Mouse (Mus musculus): ENCODE measurements around the gene Arf6. TPM values are rescaled to one million over a fixed set of nuclear protein-coding genes. Genes with fewer than 3 reads are reported as not detected.

Arf6 gene
- polyA plus RNA-seq, 1 experiment, result 652 TPM

GRCm38 (mm10) chr12:69400367-69400766, 28.4 kb downstream of the Arf6 start:
- Histone ChIP-seq H3K4me1 (ENCODE audit: control insufficient read depth, insufficient read depth, insufficient read length, low read length) (no peaks in the 10 kb centered on the region), H3K27ac (ENCODE audit: insufficient read depth, low read depth, low read length) (no peak overlapping the region), H3K36me3 (ENCODE audit: control insufficient read depth, insufficient read depth, low read length) (no peaks in the 10 kb centered on the region), H3K4me3 (ENCODE audit: low read depth, low read length) (no peak overlapping the region), H3K27me3 (ENCODE audit: control insufficient read depth, insufficient read depth, low read length) (no peaks in the 10 kb centered on the region)
- WGBS, result 90% methylated on average over 4 of the region's 4 CpGs
- TF ChIP-seq CTCF (IDR thresholded peaks at IDR 0.05; ENCODE audit: extremely low read depth, insufficient read length, insufficient replicate concordance, low read depth, low read length) (no peak), POLR2A (IDR thresholded peaks at IDR 0.05; ENCODE audit: low read depth, low read length) (no peak)

GRCm38 (mm10) chr12:69400871-69401286, 28.9 kb downstream of the Arf6 start:
- no peaks in the 10 kb centered on the region for H3K36me3 ChIP-seq (ENCODE audit: control insufficient read depth, insufficient read depth, low read length)
- TF ChIP-seq POLR2A (IDR thresholded peaks at IDR 0.05; ENCODE audit: low read depth, low read length), result no peak
- no peak for TF ChIP-seq CTCF (IDR thresholded peaks at IDR 0.05; ENCODE audit: extremely low read depth, insufficient read length, insufficient replicate concordance, low read depth, low read length)
- 17% methylated on average over 2 of the region's 2 CpGs for WGBS

GRCm38 (mm10) chr12:69402100-69402499, 30.1 kb downstream of the Arf6 start:
- Histone ChIP-seq H3K4me3 (ENCODE audit: low read depth, low read length) (no peak overlapping the region), H3K27me3 (ENCODE audit: control insufficient read depth, insufficient read depth, low read length) (no peaks in the 10 kb centered on the region), H3K36me3 (ENCODE audit: control insufficient read depth, insufficient read depth, low read length) (no peaks in the 10 kb centered on the region), H3K4me1 (ENCODE audit: control insufficient read depth, insufficient read depth, insufficient read length, low read length) (no peaks in the 10 kb centered on the region), H3K27ac (ENCODE audit: insufficient read depth, low read depth, low read length) (no peak overlapping the region)
- 66% methylated on average over 9 of the region's 9 CpGs for WGBS
- TF ChIP-seq POLR2A (IDR thresholded peaks at IDR 0.05; ENCODE audit: low read depth, low read length) (no peak), CTCF (IDR thresholded peaks at IDR 0.05; ENCODE audit: extremely low read depth, insufficient read length, insufficient replicate concordance, low read depth, low read length) (no peak)

More at GRCm38 (mm10) chr12:69400871-69401286, 28.9 kb downstream of the Arf6 start:
- Histone ChIP-seq H3K4me1 (ENCODE audit: control insufficient read depth, insufficient read depth, insufficient read length, low read length) (no peaks in the 10 kb centered on the region), H3K4me3 (ENCODE audit: low read depth, low read length) (no peak overlapping the region), H3K27ac (ENCODE audit: insufficient read depth, low read depth, low read length) (no peak overlapping the region), H3K27me3 (ENCODE audit: control insufficient read depth, insufficient read depth, low read length) (no peaks in the 10 kb centered on the region)

GRCm38 (mm10) chr12:69402594-69403167, 30.7 kb downstream of the Arf6 start:
- H3K4me1 ChIP-seq (ENCODE audit: control insufficient read depth, insufficient read depth, insufficient read length, low read length), result no peaks in the 10 kb centered on the region
- H3K27ac ChIP-seq (ENCODE audit: insufficient read depth, low read depth, low read length), result no peak overlapping the region
- 87% methylated on average over 13 of the region's 13 CpGs for WGBS
- no peaks in the 10 kb centered on the region for H3K27me3 ChIP-seq (ENCODE audit: control insufficient read depth, insufficient read depth, low read length)
- H3K36me3 ChIP-seq (ENCODE audit: control insufficient read depth, insufficient read depth, low read length), result no peaks in the 10 kb centered on the region
- H3K4me3 ChIP-seq (ENCODE audit: low read depth, low read length), result no peak overlapping the region
- no peak for TF ChIP-seq CTCF (IDR thresholded peaks at IDR 0.05; ENCODE audit: extremely low read depth, insufficient read length, insufficient replicate concordance, low read depth, low read length)
- no peak for TF ChIP-seq POLR2A (IDR thresholded peaks at IDR 0.05; ENCODE audit: low read depth, low read length)

- H3K27me3 ChIP-seq (ENCODE audit: control insufficient read depth, insufficient read depth, low read length), result no peaks in the 10 kb centered on the region
- WGBS, result 74% methylated on average over 5 of the region's 5 CpGs
- H3K27ac ChIP-seq (ENCODE audit: insufficient read depth, low read depth, low read length), result no peak overlapping the region
- H3K36me3 ChIP-seq (ENCODE audit: control insufficient read depth, insufficient read depth, low read length), result no peaks in the 10 kb centered on the region
- H3K4me1 ChIP-seq (ENCODE audit: control insufficient read depth, insufficient read depth, insufficient read length, low read length), result peaks cover 14% of the 10 kb centered on the region; the same call in 1 of the 2 replicates
- no peak overlapping the region for H3K4me3 ChIP-seq (ENCODE audit: low read depth, low read length)
- TF ChIP-seq POLR2A (IDR thresholded peaks at IDR 0.05; ENCODE audit: low read depth, low read length) (no peak), CTCF (IDR thresholded peaks at IDR 0.05; ENCODE audit: extremely low read depth, insufficient read length, insufficient replicate concordance, low read depth, low read length) (no peak)
These were observed 38.8 kb downstream of the Arf6 start for GRCm38 (mm10) chr12:69410767-69411166.

GRCm38 (mm10) chr12:69411936-69412335, 40.0 kb downstream of the Arf6 start:
- 62% methylated on average over 4 of the region's 4 CpGs for WGBS

GRCm38 (mm10) chr12:69413303-69413702, 41.4 kb downstream of the Arf6 start:
- no peaks in the 10 kb centered on the region for H3K27me3 ChIP-seq (ENCODE audit: control insufficient read depth, insufficient read depth, low read length)
- TF ChIP-seq POLR2A (IDR thresholded peaks at IDR 0.05; ENCODE audit: low read depth, low read length), result no peak
- no peak for TF ChIP-seq CTCF (IDR thresholded peaks at IDR 0.05; ENCODE audit: extremely low read depth, insufficient read length, insufficient replicate concordance, low read depth, low read length)
- 62% methylated on average over 3 of the region's 3 CpGs for WGBS
- no peaks in the 10 kb centered on the region for H3K36me3 ChIP-seq (ENCODE audit: control insufficient read depth, insufficient read depth, low read length)
- no peak overlapping the region for H3K27ac ChIP-seq (ENCODE audit: insufficient read depth, low read depth, low read length)
- no peak overlapping the region for H3K4me3 ChIP-seq (ENCODE audit: low read depth, low read length)
- peaks cover 29% of the 10 kb centered on the region for H3K4me1 ChIP-seq (ENCODE audit: control insufficient read depth, insufficient read depth, insufficient read length, low read length)

More at GRCm38 (mm10) chr12:69411936-69412335, 40.0 kb downstream of the Arf6 start:
- TF ChIP-seq POLR2A (IDR thresholded peaks at IDR 0.05; ENCODE audit: low read depth, low read length) (no peak), CTCF (IDR thresholded peaks at IDR 0.05; ENCODE audit: extremely low read depth, insufficient read length, insufficient replicate concordance, low read depth, low read length) (no peak)
- no peak overlapping the region for H3K4me3 ChIP-seq (ENCODE audit: low read depth, low read length)
- no peak overlapping the region for H3K27ac ChIP-seq (ENCODE audit: insufficient read depth, low read depth, low read length)
- H3K27me3 ChIP-seq (ENCODE audit: control insufficient read depth, insufficient read depth, low read length), result no peaks in the 10 kb centered on the region
- H3K36me3 ChIP-seq (ENCODE audit: control insufficient read depth, insufficient read depth, low read length), result no peaks in the 10 kb centered on the region
- peaks cover 20% of the 10 kb centered on the region; the same call in 1 of the 2 replicates for H3K4me1 ChIP-seq (ENCODE audit: control insufficient read depth, insufficient read depth, insufficient read length, low read length)
